Mouse (Mus musculus): ENCODE results near the gene Gm10160. TPM values are rescaled to one million over a fixed set of nuclear protein-coding genes. Genes with fewer than 3 reads are reported as not detected.

Gm10160 gene
- polyA plus RNA-seq, 1 experiment = not detected

DNA sequence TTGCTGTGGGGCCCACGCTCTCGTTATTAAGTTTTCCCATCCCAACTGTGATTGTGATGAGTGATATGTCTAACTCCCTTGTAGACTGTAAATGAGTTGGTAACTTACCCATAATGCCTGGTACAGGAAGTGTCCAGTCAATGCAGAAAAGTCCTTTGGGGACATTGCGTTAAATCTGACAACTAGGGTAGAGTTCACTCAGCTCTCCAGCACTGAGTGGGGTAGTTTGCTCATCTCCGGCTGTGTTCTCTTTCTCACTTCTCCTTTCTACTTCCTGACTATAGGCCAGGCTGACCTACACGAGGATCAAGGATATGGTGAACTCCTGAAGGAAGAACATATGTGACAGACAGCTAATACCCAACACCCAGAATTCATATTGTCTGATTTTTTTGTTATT, 6.4 kb downstream of the Gm10160 start:
- TF ChIP-seq POLR2A (IDR thresholded peaks at IDR 0.05; ENCODE audit: extremely low read depth, insufficient read depth, low read length) = no peak
- TF ChIP-seq CTCF (IDR thresholded peaks at IDR 0.05; ENCODE audit: extremely low read depth, insufficient read depth, low read length) = no peak
- Histone ChIP-seq H3K4me3 (ENCODE audit: insufficient read depth, low read length) (no peak overlapping the region), H3K4me1 (ENCODE audit: control insufficient read depth, insufficient read depth, low read length) (0 out of 2 replicates have a peak, but pooled peaks cover 1% of the 10 kb centered on the region)

DNA sequence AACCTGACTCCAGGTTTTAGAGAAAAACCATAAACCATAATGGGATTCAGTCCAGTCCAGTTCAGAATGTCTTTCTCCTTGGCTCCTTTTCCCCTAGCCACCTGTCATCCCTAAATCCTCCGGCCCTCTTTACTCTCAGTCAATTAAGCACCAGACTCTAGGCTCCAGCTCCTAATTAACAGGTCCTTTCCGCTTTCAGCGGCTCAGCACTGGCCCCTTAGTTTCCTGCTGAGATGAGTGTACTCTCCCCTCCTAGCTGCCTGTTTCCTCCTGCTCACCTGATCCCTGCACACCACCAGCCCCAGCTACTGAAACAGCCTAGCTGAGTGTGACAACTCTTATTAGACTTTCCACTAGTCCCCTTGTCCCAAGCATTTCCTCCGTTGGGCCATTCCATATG, 7.8 kb downstream of the Gm10160 start:
- no peaks in the 10 kb centered on the region for H3K4me1 ChIP-seq (ENCODE audit: control insufficient read depth, insufficient read depth, low read length)
- no peak overlapping the region for H3K27ac ChIP-seq (ENCODE audit: insufficient read depth, low read length)
- no peak overlapping the region for H3K4me3 ChIP-seq (ENCODE audit: insufficient read depth, low read length)
- TF ChIP-seq CTCF (IDR thresholded peaks at IDR 0.05; ENCODE audit: extremely low read depth, insufficient read depth, low read length) (no peak), POLR2A (IDR thresholded peaks at IDR 0.05; ENCODE audit: extremely low read depth, insufficient read depth, low read length) (no peak)

More for the DNA sequence above, 6.4 kb downstream of the Gm10160 start:
- H3K27ac ChIP-seq (ENCODE audit: insufficient read depth, low read length) = no peak overlapping the region

DNA sequence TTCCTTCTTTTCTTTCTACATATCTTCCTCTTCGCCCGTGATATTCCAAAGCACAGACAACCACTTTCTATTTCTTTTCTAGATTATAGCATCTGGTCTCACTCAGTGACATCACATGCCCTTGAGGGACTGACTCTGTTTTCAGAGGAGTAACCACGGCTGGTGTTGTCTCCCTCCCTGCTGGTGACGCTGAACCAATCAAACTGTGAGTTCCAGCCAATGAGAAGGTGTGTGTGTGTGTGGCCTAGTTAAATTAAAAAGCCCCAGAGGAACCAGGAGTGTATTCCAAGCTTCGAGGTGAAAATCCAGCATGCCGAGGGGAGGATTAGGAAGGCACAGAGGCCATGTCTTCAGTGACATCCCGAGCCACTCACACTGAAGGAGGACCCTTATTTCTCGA, 8.6 kb downstream of the Gm10160 start:
- TF ChIP-seq POLR2A (IDR thresholded peaks at IDR 0.05; ENCODE audit: extremely low read depth, insufficient read depth, low read length) (no peak), CTCF (IDR thresholded peaks at IDR 0.05; ENCODE audit: extremely low read depth, insufficient read depth, low read length) (no peak)
- no peak overlapping the region for H3K27ac ChIP-seq (ENCODE audit: insufficient read depth, low read length)
- H3K4me1 ChIP-seq (ENCODE audit: control insufficient read depth, insufficient read depth, low read length) = no peaks in the 10 kb centered on the region
- no peak overlapping the region for H3K4me3 ChIP-seq (ENCODE audit: insufficient read depth, low read length)

DNA sequence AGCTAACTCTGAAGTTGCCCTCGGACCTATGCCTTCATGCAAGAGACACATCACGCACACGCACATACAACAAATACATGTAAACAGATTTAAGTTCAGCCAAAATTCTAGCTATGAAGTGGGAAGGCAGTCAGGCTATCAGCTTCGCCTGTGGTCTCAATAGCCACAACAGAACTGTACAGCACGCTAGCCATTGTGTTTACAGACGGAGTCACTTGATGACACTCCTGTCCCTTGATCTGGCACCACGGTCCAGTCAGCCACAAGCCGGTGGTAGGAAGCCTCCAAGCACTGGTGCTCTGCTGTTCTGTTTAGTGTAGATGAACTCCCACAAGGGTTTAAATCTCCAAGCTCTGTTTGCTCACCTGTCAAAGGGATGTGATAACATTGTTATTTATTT, 9.6 kb downstream of the Gm10160 start:
- no peak for TF ChIP-seq POLR2A (IDR thresholded peaks at IDR 0.05; ENCODE audit: extremely low read depth, insufficient read depth, low read length)
- TF ChIP-seq CTCF (IDR thresholded peaks at IDR 0.05; ENCODE audit: extremely low read depth, insufficient read depth, low read length) = no peak
- no peak overlapping the region for H3K4me3 ChIP-seq (ENCODE audit: insufficient read depth, low read length)
- H3K4me1 ChIP-seq (ENCODE audit: control insufficient read depth, insufficient read depth, low read length) = peaks cover 5% of the 10 kb centered on the region
- no peak overlapping the region for H3K27ac ChIP-seq (ENCODE audit: insufficient read depth, low read length)

DNA sequence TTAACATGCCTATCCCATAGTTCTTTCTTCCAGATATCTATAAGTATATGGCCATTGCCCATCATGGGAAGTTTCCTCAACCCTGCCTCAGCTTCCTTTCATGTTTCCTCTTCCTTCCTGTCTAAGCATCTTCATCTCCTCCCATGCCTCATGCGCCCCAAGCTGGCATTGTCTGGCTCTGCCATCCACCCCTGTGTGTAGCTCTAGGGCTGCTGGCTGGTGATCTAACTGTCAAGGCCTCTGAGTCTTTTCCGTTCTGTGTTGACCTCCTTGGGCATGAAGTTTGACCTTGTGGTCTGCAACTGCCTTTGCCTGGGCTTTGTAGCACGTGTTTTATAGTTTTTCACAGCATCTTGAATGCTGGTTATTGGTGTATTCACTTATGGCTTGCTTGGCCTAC, 10.3 kb downstream of the Gm10160 start:
- TF ChIP-seq POLR2A (IDR thresholded peaks at IDR 0.05; ENCODE audit: extremely low read depth, insufficient read depth, low read length) = no peak
- TF ChIP-seq CTCF (IDR thresholded peaks at IDR 0.05; ENCODE audit: extremely low read depth, insufficient read depth, low read length) = no peak
- Histone ChIP-seq H3K4me1 (ENCODE audit: control insufficient read depth, insufficient read depth, low read length) (peaks cover 10% of the 10 kb centered on the region), H3K27ac (ENCODE audit: insufficient read depth, low read length) (no peak overlapping the region), H3K4me3 (ENCODE audit: insufficient read depth, low read length) (no peak overlapping the region)

DNA sequence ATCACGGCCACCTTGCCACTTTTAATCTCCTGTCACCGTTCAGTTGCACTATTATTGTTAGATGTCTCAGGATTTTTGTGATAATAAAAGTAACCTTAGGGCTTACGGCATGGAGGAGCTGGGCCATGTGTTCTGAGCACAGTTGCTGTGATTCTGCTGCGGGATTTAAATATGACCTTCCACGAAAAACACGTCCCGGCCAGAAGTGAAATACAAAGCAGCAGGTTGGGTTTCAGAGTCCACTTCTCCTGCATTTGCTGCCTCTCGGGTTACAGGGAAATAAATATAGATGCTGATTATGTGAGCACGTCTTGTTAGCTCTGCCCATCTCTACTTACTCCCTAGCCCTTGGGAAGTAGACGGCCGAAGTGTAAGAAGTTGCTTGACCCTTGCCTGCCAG, 10.8 kb downstream of the Gm10160 start:
- TF ChIP-seq CTCF (IDR thresholded peaks at IDR 0.05; ENCODE audit: extremely low read depth, insufficient read depth, low read length) (no peak), POLR2A (IDR thresholded peaks at IDR 0.05; ENCODE audit: extremely low read depth, insufficient read depth, low read length) (no peak)
- Histone ChIP-seq H3K4me3 (ENCODE audit: insufficient read depth, low read length) (no peak overlapping the region), H3K27ac (ENCODE audit: insufficient read depth, low read length) (no peak overlapping the region), H3K4me1 (ENCODE audit: control insufficient read depth, insufficient read depth, low read length) (peaks cover 11% of the 10 kb centered on the region)

DNA sequence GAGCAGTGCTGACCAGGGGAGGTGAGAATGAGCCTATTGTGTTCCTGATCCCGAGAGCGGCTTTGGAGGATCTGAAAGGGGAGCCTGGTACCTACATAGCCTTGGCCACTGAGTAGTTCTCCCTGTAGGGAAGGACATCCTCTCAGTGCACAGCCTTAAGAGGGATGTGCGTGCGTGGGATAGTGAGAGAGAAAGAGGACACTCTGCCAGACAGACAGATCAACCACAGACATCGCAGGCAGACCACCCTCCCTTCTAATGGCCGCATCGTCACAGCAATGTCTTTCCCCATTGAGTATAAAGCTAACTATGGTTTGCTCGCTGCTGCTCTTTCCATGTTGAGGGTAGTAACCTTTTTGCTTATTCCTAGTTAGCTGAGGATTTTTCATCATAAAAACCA, 11.7 kb downstream of the Gm10160 start:
- Histone ChIP-seq H3K4me1 (ENCODE audit: control insufficient read depth, insufficient read depth, low read length) (peaks cover 14% of the 10 kb centered on the region), H3K27ac (ENCODE audit: insufficient read depth, low read length) (no peak overlapping the region), H3K4me3 (ENCODE audit: insufficient read depth, low read length) (no peak overlapping the region)
- TF ChIP-seq POLR2A (IDR thresholded peaks at IDR 0.05; ENCODE audit: extremely low read depth, insufficient read depth, low read length) = no peak
- TF ChIP-seq CTCF (IDR thresholded peaks at IDR 0.05; ENCODE audit: extremely low read depth, insufficient read depth, low read length) = no peak

DNA sequence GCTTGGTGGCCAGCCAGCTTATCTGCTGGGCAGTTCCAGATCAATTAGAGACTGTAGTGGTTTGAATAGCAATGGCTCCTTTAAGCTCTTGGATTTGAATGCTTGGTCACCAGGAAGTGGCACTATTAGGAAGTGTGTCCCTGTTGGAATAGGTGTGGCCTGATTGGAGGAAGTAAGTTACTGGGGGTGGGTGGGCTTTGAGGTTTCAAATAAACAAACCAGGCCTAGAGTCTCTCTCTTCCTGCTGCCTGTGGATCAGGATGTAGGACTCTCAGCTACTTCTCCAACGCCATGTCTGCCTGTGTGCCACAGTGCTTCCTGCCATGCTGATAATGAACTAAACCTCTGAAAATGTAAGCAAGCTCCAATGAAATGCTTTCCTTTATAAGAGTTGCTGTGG, 12.6 kb downstream of the Gm10160 start:
- no peak overlapping the region for H3K27ac ChIP-seq (ENCODE audit: insufficient read depth, low read length)
- H3K4me3 ChIP-seq (ENCODE audit: insufficient read depth, low read length) = no peak overlapping the region
- H3K4me1 ChIP-seq (ENCODE audit: control insufficient read depth, insufficient read depth, low read length) = peaks cover 14% of the 10 kb centered on the region
- TF ChIP-seq POLR2A (IDR thresholded peaks at IDR 0.05; ENCODE audit: extremely low read depth, insufficient read depth, low read length) (no peak), CTCF (IDR thresholded peaks at IDR 0.05; ENCODE audit: extremely low read depth, insufficient read depth, low read length) (no peak)

DNA sequence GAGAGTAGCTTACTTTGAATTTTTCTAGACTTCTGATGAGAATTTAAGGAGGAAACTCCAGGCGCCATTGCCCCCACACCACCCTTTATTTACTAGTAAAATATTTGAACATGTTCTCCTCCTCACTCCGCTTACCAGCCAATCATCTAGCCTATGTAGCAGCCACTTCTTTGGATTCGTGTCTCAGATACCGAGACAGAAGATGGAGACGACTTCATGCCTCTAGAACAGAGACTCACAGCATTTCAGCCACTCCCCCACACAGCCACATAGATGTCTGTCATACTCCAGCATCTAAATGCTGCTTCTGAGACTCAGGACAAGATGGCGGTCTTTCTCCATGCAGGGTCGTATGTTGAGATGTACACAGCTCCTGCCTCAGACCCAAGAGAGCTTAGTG, 13.5 kb downstream of the Gm10160 start:
- Histone ChIP-seq H3K27ac (ENCODE audit: insufficient read depth, low read length) (no peak overlapping the region), H3K4me3 (ENCODE audit: insufficient read depth, low read length) (no peak overlapping the region), H3K4me1 (ENCODE audit: control insufficient read depth, insufficient read depth, low read length) (peaks cover 14% of the 10 kb centered on the region)
- no peak for TF ChIP-seq CTCF (IDR thresholded peaks at IDR 0.05; ENCODE audit: extremely low read depth, insufficient read depth, low read length)
- TF ChIP-seq POLR2A (IDR thresholded peaks at IDR 0.05; ENCODE audit: extremely low read depth, insufficient read depth, low read length) = no peak

DNA sequence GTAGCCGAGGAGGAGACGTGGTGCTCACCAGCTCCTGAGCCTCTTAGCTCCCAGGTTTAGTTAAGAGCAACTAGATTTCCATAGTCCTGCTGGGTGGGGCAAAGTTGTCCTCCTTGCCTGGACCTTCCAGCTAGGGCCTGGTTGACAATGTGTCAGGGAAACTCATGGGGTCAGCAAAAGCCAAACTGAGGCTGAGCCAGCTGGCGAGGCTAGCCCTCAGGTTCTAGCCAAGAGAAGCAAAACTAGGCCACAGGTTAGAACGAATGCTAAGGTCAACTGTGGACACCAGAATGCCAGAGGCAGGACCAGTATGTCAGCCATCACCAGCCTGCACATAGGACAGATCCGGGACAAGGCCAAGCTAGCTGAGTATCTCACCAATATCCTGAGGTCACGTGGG, 14.2 kb downstream of the Gm10160 start:
- H3K4me3 ChIP-seq (ENCODE audit: insufficient read depth, low read length) = no peak overlapping the region
- peaks cover 14% of the 10 kb centered on the region for H3K4me1 ChIP-seq (ENCODE audit: control insufficient read depth, insufficient read depth, low read length)
- H3K27ac ChIP-seq (ENCODE audit: insufficient read depth, low read length) = peak overlapping the region; percentile 58
- TF ChIP-seq POLR2A (IDR thresholded peaks at IDR 0.05; ENCODE audit: extremely low read depth, insufficient read depth, low read length) = no peak
- no peak for TF ChIP-seq CTCF (IDR thresholded peaks at IDR 0.05; ENCODE audit: extremely low read depth, insufficient read depth, low read length)
